Mouse (Mus musculus) liver, embryonic 14.5 days (tissue): ENCODE data around the gene Tspo. TPM values are rescaled to one million over a fixed set of nuclear protein-coding genes. Genes with fewer than 3 reads are reported as not detected.
A peak's percentile ranks its signal among the peaks of the same experiment; 100 is the strongest.

Source experiments
- ATAC-seq: fragments of 200-750 bp; cut with Nextera tagmentation; 2 replicates; pipeline ENCODE4 v1.8.0; 2017; ENCODE audit warnings: moderate number of reproducible peaks, mild to moderate bottlenecking, moderate library complexity; ENCODE audit not compliant: insufficient read depth
- DNase-seq, 3 experiments: peaks; one replicate each; pipeline ENCODE4 v3.0.0-alpha.2; 2012 to 2013; ENCODE audit warnings: low read depth in 3 of 3, low spot score in 3 of 3
- H3K27ac ChIP-seq: fragments of 300-500 bp; sonication (generic); 2 replicates; pipeline ENCODE4 v1.5.1; 2014; ENCODE audit warnings: moderate library complexity, mild to moderate bottlenecking, control low read depth, inconsistent platforms
- H3K27me3 ChIP-seq: fragments of 300-500 bp; sonication (generic); 2 replicates; pipeline ENCODE4 v1.6.1; 2014; ENCODE audit warnings: mild to moderate bottlenecking, low read length, moderate library complexity; ENCODE audit not compliant: control insufficient read depth, insufficient read depth
- H3K36me3 ChIP-seq: fragments of 300-500 bp; sonication (generic); replicated peaks from 2 replicates; pipeline ENCODE4 v1.6.1; 2014; ENCODE audit warnings: low read depth; ENCODE audit not compliant: control insufficient read depth, insufficient read depth
- H3K4me1 ChIP-seq, 2 experiments: fragments of 200-500 bp in 1 of 2; fragments of 300-500 bp in 1 of 2; sonication (generic) in 1 of 2; replicated peaks; 2 replicates each; pipeline ENCODE4 v1.6.1; 2012 to 2014; ENCODE audit warnings: antibody characterized with exemption in 1 of 2, inconsistent platforms in 1 of 2, low read length in 1 of 2; ENCODE audit not compliant: control insufficient read depth in 2 of 2, insufficient read depth in 2 of 2
- H3K4me2 ChIP-seq: fragments of 300-500 bp; sonication (generic); 2 replicates; pipeline ENCODE4 v1.6.1; 2014; ENCODE audit warnings: low read depth, mild to moderate bottlenecking, control low read depth, moderate library complexity
- H3K4me3 ChIP-seq, 2 experiments: fragments of 200-500 bp in 1 of 2; fragments of 300-500 bp in 1 of 2; sonication (generic) in 1 of 2; 2 replicates each; pipeline ENCODE4 v1.5.1; 2012 to 2014; ENCODE audit warnings: low read depth in 2 of 2, low read length in 2 of 2, mild to moderate bottlenecking in 2 of 2, control low read depth in 1 of 2, inconsistent platforms in 1 of 2, moderate library complexity in 1 of 2; ENCODE audit not compliant: insufficient read depth in 1 of 2
- H3K9ac ChIP-seq: fragments of 300-500 bp; sonication (generic); replicated peaks from 2 replicates; pipeline ENCODE4 v1.6.1; 2014; ENCODE audit warnings: mild to moderate bottlenecking, control low read depth, moderate library complexity
- H3K9me3 ChIP-seq: fragments of 300-500 bp; sonication (generic); 2 replicates; pipeline ENCODE4 v1.6.1; 2016; ENCODE audit warnings: low read length, mixed read lengths; ENCODE audit not compliant: control insufficient read depth
- CTCF ChIP-seq: IDR thresholded peaks from 2 replicates; pipeline ENCODE4 v1.5.1; 2016; ENCODE audit warnings: antibody characterized with exemption, low read depth, control low read depth
- EP300 ChIP-seq: IDR thresholded peaks from 2 replicates; pipeline ENCODE4 v1.6.1; 2016; ENCODE audit warnings: antibody characterized with exemption, low read depth
- WGBS: fragments of 180-500 bp; shearing (Covaris S2); extraction: QIAGEN DNeasy Blood & Tissue Kit; methylation state at CpG from one replicate; pipeline ENCODE4 v1.1.7; 2014; ENCODE audit not compliant: insufficient replicate concordance; 5-methylcytosine and 5-hydroxymethylcytosine counted together
- polyA plus RNA-seq, 2 experiments: library from polyadenylated mRNA; depleted of rRNA in 1 of 2; stranded (reverse) in 1 of 2; unstranded in 1 of 2; fragments of >200 nt; fragmentation: Nextera tagmentation in 1 of 2; extraction: Ambion mirVana in 1 of 2; gene quantifications; 2 replicates each; pipeline versions ENCODE4 v1.2.1 to v1.2.3; 2012 to 2014

Gene Tspo
- polyA plus RNA-seq, 2 experiments = 98.4 to 246 TPM

DNA sequence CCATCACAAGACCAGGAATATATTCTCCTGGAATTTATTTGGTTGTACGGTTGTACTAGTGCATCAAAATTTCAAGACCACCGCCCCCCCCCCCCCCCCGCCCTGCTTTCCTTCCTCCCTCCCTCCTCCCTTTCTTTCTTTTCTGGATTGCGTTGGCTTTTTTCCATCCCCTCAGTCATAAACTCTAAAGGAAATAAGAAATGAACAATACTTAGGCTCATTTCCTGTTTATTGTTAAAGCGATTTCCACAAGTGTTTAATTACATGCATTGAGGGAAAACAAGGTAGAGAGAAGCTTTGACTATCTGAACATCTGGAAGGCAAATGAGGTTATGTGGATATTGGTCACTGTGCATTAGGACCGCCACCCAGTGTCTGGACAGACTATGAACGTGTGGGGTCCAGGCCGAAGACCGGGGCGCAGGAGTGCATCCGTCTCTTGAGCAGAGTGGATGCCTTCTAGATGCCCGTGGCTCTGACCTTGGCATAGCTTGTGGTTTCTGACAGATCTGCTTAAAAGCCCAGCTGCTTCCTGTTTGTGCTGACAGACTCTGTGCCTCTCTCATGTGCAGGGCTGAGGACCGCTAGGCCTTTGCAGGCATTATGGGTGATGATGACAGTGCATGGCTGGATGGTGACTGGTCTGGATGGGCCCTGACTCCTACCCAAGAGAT lies 39.1 kb downstream of the Tspo start:
- TF ChIP-seq EP300 = no peak
- TF ChIP-seq CTCF = no peak
- DNase-seq (no peak), ATAC-seq (no peak)
- Histone ChIP-seq H3K27me3 (no peaks in the 10 kb centered on the region), H3K27ac (no peak overlapping the region), H3K4me3 (no peak overlapping the region), H3K36me3 (no peaks in the 10 kb centered on the region), H3K9me3 (no peaks in the 10 kb centered on the region), H3K4me1 (peaks cover 20 to 30% of the 10 kb centered on the region in 2 experiments), H3K9ac (no peak overlapping the region), H3K4me2 (no peak overlapping the region)
- 55% methylated on average over 13 of the region's 13 CpGs for WGBS

- Histone ChIP-seq H3K9ac (no peak overlapping the region), H3K36me3 (no peaks in the 10 kb centered on the region), H3K27me3 (no peaks in the 10 kb centered on the region), H3K9me3 (no peaks in the 10 kb centered on the region), H3K4me2 (no peak overlapping the region), H3K27ac (no peak overlapping the region), H3K4me3 (no peak overlapping the region), H3K4me1 (peaks cover 20 to 30% of the 10 kb centered on the region in 2 experiments)
- ATAC-seq = no peak
- 82% methylated on average over 1 of the region's 1 CpGs for WGBS
- no peak for DNase-seq
- TF ChIP-seq CTCF = peak; percentile 48
- no peak for TF ChIP-seq EP300
These were observed 39.6 kb downstream of the Tspo start for GRCm38 (mm10) chr15:83603046-83603396.

- no peak overlapping the region for H3K27ac ChIP-seq
- no peak overlapping the region for H3K9ac ChIP-seq
- WGBS = 85% methylated on average over 7 of the region's 7 CpGs
- H3K9me3 ChIP-seq = no peaks in the 10 kb centered on the region
- no peak overlapping the region for H3K4me2 ChIP-seq
- no peak overlapping the region for H3K4me3 ChIP-seq
- TF ChIP-seq EP300 (no peak), CTCF (no peak)
- H3K27me3 ChIP-seq = no peaks in the 10 kb centered on the region
- ATAC-seq (no peak), DNase-seq (no peak)
- H3K36me3 ChIP-seq = no peaks in the 10 kb centered on the region
- H3K4me1 ChIP-seq = peaks cover 20 to 30% of the 10 kb centered on the region in 2 experiments
These were observed 40.0 kb downstream of the Tspo start for GRCm38 (mm10) chr15:83603426-83603825.

DNA sequence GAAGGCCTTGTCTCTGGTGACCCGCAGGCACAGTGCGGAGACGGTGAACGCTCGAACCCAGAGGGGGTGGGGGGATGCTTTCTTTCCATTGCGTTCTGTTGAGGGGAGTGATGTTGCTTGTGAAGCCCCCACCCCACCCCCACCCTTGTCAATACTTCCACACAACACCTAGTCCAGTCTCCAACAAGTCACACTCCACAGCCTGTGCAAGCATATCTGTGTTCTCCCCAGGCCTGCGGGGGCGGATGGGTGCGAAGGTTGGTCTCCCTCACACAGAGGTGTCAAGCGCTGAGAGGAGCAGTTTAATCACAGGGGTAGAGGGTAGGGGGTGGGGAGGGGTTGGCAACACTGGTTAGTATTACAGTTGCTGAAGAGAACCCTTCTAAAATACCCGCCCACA lies 42.8 kb downstream of the Tspo start:
- H3K27ac ChIP-seq = no peak overlapping the region
- DNase-seq = no peak
- peaks cover 15 to 23% of the 10 kb centered on the region in 2 experiments for H3K4me1 ChIP-seq
- no peaks in the 10 kb centered on the region for H3K27me3 ChIP-seq
- no peaks in the 10 kb centered on the region for H3K9me3 ChIP-seq
- 81% methylated on average over 11 of the region's 11 CpGs for WGBS
- H3K4me3 ChIP-seq = no peak overlapping the region
- no peak overlapping the region for H3K9ac ChIP-seq
- no peak overlapping the region; the same call in 1 of the 2 replicates for H3K4me2 ChIP-seq
- no peaks in the 10 kb centered on the region for H3K36me3 ChIP-seq
- peak; percentile 16; the same call in 1 of the 2 replicates for ATAC-seq
- TF ChIP-seq EP300 = no peak
- no peak for TF ChIP-seq CTCF

- H3K4me3 ChIP-seq = no peak overlapping the region
- WGBS = 59% methylated on average over 8 of the region's 8 CpGs
- no peaks in the 10 kb centered on the region for H3K36me3 ChIP-seq
- H3K9me3 ChIP-seq = no peaks in the 10 kb centered on the region
- H3K27me3 ChIP-seq = no peaks in the 10 kb centered on the region
- peak overlapping the region; percentile 27; the same call in 1 of the 2 replicates for H3K27ac ChIP-seq
- peak; percentile 49 to 57 (median 57) for DNase-seq
- H3K9ac ChIP-seq = peak overlapping the region; percentile 31
- H3K4me1 ChIP-seq = peaks cover 14 to 20% of the 10 kb centered on the region in 2 experiments
- peak overlapping the region; percentile 53 for H3K4me2 ChIP-seq
- peak; percentile 38; the same call in 1 of the 2 replicates for TF ChIP-seq EP300
- TF ChIP-seq CTCF = peak; percentile 34; the same call in 1 of the 2 replicates
- peak; percentile 85 for ATAC-seq
These were observed 43.3 kb downstream of the Tspo start for GRCm38 (mm10) chr15:83606700-83607099.
